Mouse (Mus musculus): ENCODE measurements around the gene Insc. TPM values are rescaled to one million over a fixed set of nuclear protein-coding genes. Genes with fewer than 3 reads are reported as not detected.

The Insc gene
- total RNA-seq, 2 experiments from 2014 or later, result not detected

DNA sequence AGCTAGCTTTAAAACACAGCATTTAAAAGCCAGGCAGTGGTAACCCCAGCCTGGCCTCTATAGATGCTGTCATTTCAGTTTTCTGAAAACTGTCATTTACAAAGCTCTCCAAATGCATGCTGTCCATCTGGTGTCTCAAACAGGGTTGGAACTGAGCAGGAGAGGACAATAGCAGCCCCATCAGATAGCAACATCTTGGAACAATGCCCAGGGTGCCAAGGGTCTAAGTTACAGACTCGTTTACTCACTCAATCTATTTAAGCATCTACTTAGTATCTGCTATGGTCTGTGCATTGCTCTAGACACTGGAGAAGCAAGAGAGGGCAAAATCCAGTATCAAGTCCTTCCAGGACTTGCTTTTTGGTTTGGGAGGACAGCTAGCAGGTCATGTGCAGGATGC, 10.7 kb downstream of the Insc start:
- ATAC-seq (replicated peaks; ENCODE audit: low FRiP score, poor library complexity, severe bottlenecking), result no peak

DNA sequence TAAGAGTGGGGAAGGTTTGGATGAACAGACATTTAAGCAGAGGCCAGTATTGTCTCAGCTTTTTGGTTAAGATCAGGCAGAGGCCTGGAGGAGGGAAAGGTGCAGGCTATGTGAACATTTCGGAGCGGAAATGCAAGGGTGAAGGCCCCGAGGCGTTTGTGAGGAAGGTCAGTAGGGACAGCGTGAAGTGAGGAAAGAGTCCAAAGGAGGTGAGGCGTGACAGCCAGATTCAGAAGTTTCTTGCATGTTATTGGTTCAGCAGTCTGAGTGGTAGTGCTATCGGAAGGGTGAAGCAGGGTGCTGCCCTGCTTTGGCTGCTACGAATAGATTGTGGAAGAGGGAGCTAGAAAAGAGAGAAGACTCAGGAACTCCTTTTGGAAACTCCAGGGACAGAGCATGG, 11.1 kb downstream of the Insc start:
- no peak for ATAC-seq (replicated peaks; ENCODE audit: low FRiP score, poor library complexity, severe bottlenecking)

DNA sequence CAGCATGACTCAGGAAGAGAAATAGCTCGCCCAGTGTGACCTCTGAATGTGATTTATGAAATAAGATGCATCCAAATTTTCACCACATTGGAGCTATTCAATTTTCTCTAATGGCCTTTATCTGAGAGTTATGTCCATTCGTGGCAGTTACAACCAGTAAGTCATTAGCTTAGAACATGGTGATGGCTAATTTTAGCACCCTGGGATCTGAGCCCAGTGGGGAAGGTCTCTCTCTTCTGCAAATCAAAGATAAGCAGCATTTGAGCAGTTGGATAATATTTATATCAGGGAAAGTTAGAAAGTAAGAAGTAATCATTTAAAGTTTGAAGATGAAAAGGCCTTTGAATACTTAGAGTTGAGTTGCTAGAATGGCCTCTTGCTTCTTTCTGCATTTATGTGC, 19.2 kb downstream of the Insc start:
- no peak for ATAC-seq (replicated peaks; ENCODE audit: low FRiP score, poor library complexity, severe bottlenecking)

DNA sequence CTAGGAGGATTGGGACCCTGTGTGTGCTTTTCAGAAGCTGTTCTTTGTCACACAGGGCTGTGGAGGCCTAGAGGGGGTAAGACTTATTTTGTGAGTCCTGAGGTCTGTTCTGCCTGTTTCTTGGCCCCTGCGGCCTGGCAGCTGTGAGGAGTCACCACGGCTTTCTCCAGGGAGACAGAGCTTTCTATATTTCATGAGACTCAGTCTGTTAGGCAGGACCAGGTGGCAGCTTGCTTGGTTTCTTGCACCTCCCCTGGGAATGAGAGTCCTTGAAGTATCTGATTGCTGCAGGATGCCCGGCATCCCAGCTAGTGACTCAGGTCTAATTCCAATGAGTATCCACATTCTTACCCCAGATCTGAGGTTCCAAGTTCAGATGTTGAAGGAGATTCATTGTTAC, 21.8 kb downstream of the Insc start:
- no peak for ATAC-seq (replicated peaks; ENCODE audit: low FRiP score, poor library complexity, severe bottlenecking)

DNA sequence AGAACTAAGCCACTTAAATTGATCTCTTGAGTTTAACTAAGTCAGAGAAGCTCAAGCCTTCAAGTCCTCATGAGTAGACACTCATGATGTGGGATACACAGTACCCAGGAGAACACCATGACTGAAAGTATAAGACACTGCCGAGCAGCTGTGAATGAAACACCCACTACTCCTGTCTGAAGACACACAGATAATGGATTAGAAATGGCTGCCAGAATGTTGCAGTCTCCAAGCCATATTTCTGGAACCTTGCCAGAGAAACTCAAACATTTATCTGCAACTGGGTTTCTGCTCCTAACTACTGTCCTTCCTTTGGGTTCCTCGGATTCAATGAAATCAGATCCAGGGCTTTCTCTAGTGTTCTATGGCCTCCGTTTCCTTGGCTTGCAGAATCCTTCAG, 23.0 kb downstream of the Insc start:
- no peak for ATAC-seq (replicated peaks; ENCODE audit: low FRiP score, poor library complexity, severe bottlenecking)

DNA sequence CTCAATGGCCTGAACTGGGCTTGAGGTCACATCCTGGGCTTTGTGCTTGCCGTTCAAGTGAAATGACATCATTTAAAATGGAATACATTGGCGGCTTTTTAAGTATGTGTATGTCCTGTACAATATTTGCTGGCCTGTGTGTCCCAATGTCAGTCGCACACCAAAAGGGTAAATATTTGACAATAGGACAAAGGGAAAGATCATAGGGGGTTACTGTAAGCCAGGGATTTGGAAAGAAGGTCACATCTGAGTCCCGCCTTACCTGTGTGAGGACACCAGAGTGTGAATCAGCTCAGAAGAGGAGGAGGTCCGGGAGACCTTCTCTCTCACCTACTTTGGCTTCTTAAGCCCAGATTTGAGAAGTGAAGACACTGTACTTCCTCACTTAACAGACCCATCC, 25.0 kb downstream of the Insc start:
- ATAC-seq (replicated peaks; ENCODE audit: low FRiP score, poor library complexity, severe bottlenecking), result no peak

DNA sequence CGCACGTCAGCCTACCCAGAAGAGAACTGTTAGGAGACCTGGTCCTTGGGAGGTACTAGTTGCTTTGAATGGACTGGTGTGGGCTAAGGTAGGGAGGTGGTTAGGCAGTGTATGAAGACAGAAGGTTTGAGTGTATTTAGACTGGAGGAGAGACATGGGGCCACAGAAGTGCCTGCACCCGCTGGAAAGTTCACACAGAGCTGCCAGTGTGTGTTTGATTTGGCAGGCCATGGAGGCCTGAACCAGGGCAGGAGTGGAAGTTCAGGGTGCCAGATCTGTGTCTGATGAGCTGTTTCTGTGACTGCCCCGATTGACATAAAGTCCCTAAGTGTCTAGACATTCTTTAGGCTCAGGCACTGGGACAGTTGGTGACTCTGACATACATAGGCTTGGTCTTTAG, 25.5 kb downstream of the Insc start:
- no peak for ATAC-seq (replicated peaks; ENCODE audit: low FRiP score, poor library complexity, severe bottlenecking)

DNA sequence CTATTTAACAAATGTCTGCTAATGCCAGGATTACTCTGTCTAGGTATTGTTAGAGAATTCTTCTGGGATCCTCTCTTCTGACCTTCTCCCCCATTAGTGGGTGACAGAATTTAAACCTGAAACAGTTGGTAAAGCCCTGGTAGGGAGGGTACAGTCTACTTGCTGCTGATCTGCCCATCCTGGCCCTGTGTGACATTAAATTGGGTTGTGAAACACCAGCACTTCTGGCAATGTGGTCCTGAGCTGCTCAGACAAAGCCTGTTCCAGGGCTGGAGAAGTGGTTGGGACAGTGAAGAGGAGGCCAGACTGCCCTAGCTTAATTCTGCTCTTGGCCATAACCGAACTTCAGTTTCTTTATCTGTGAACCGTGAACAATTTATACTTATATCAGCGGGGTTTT, 27.1 kb downstream of the Insc start:
- no peak for ATAC-seq (replicated peaks; ENCODE audit: low FRiP score, poor library complexity, severe bottlenecking)

DNA sequence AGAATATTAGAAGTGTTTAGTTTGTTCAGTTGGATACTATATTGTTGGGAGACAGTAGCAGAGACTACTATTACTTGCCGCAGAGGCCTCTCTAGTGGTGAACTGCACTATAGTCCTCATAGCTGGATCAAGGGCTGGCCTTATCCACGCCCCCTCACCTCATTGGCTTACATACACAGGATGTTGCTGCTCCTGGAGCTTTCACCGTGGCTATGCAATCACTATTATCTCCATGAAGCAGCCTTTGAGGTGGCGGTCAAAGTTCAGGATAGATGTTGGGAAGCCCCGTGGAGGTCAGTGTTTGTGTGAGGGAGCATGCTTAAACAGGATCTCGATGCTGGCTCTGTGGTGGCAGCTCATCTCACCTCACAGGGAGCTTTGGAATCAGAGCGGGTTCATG, 28.3 kb downstream of the Insc start:
- no peak for ATAC-seq (replicated peaks; ENCODE audit: low FRiP score, poor library complexity, severe bottlenecking)

DNA sequence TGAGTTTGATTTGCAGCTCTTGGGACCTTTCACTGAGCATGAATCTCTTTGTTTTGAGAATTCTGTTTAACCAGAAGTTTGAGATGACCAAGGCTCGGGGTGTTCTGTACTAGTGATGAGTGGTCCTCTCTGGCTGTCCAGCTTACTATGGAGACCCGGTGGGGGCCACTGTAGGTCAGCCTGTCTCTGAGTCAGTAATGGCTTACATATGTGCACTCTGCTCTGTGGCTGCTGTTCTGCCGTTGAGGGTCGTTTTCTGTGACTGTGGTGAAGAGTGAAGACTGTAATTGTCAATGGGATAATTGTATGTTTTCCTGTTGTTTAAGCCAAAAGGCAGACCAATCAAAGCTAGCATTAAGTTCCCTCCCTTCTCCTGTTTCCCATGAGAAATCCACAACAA, 30.3 kb downstream of the Insc start:
- ATAC-seq (replicated peaks; ENCODE audit: low FRiP score, poor library complexity, severe bottlenecking), result no peak

DNA sequence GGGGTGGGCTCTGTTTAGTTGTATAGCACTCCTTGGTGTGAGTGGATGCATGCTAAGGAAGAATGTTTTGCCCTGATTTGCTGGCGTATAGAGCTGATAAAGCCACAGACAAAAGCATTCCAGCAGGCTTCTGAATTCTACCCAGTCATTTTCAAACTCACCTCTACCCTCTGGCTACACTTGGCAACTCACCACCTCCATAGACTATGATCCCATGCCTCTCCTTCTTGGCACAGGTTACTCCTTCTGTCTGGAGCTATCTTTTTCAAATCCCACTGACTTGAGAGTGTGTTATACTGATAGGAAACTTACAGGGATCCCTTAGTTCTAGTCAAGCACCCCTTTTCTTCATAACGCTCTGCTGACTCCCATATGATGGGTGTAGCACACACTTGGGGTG, 32.4 kb downstream of the Insc start:
- ATAC-seq (replicated peaks; ENCODE audit: low FRiP score, poor library complexity, severe bottlenecking), result no peak

DNA sequence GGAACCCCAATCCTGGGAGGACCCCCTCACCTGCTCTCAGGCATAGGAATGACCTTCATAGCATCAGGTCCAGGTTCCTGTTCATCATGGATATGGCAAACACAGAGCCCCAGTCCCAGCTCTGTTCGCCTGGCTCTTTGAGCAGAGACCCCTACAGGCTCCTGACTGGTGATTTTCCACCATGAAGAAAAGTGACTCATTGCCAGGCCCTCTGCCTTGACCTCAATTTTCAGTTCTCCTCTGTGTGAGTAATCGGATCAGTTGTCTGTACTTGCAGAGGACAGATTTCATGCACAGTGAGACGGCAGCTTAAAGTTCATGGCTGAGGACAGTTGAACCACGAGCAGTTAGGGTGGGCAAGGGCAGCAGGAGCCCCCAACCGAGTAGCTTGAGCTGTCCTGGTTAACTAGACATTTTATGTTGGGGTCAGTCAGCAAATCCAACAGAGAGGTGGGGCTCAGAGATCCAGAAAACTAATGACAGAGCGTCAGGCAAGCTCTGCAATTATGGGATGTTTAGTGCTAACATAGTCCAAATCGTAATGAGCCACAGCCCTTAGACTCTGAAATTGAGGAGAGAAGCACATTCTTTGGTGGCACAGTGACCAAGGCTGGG, 34.8 kb downstream of the Insc start:
- no peak for ATAC-seq (replicated peaks; ENCODE audit: low FRiP score, poor library complexity, severe bottlenecking)

DNA sequence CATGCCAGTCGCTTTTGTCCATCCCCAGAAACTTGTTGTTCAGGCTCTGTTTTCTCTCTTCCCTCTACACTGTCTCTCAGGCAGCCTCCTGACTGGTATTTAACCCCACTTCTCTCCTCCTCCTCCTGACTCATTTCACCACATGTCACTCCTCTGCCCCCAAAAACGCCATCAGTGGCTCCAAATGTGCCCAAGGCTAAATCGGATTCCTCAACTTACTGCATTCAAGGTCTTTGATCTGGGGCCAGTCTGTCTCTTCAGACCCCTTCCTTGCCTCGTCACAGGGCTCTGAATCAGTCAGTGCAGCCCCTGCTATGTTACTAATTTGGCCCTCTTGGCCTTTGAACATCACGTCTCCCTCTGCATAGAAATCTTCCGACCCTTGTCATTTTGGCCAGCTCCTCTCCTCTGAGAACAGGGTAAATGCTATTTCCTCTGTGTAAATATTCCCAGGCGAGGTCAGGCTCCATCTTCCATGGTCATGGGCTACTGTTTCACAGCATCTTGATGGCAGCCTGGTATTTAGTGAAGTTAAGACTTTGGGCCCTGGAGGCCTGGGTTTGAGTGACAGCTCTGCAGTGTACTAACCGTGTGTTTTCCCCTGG, 35.7 kb downstream of the Insc start:
- ATAC-seq (replicated peaks; ENCODE audit: low FRiP score, poor library complexity, severe bottlenecking), result no peak

DNA sequence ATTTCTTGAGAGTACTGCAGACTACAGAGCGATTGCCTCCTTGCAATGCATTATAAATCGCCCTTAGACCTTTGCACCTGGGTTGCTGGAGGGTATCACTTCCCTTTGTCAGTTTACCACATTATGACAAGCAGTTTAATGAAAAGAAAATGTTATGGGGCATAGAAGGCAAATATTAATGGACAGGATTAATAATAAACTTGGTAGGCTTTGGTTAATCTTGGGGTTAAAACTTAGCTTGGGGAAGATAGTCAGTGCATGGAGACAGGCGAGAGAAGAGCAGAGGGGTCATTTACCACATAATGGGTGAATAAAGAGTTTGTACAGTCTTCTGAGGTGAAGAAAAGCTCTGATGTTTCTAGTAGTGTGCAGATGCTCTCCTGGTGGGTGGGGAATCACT, 39.8 kb downstream of the Insc start:
- no peak for ATAC-seq (replicated peaks; ENCODE audit: low FRiP score, poor library complexity, severe bottlenecking)

DNA sequence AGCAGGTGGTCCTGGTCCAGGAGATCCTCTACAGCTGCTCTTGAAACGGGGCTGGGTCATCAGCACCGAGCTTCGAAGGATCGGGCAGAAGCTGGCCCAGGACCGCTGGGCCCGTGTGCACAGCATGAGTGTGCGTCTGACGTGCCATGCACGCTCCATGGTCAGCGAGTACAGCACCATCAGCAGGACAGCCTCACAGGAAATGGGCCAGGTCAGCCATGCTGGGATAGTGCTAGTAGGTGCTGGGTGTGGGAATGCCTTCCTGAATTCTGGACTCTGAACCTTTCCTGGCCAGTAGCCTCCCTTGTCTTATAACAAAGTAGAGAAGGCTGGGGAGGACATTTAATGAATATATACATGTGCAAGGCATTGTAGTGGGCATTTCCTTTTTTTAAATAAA, 47.6 kb downstream of the Insc start:
- no peak for ATAC-seq (replicated peaks; ENCODE audit: low FRiP score, poor library complexity, severe bottlenecking)

DNA sequence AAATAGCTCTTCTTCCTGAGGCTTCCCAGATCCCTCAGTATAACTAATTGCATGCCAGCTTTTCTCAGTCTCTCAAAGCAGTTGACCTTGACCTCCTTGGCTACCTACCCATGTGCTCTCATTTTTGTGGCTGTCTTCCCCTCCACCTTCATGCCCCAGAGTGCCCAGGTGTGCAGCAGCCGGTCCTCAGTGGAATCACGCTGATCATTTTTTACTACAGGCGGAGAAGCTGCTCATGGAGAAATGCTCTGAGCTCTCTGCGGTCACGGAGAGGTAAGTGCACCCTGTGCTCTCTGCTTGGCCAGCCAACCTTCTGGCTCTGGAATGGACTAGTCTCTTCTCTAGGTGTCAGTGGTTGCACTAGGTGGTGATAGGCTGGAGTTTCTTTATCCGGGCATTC, 48.5 kb downstream of the Insc start:
- no peak for ATAC-seq (replicated peaks; ENCODE audit: low FRiP score, poor library complexity, severe bottlenecking)

DNA sequence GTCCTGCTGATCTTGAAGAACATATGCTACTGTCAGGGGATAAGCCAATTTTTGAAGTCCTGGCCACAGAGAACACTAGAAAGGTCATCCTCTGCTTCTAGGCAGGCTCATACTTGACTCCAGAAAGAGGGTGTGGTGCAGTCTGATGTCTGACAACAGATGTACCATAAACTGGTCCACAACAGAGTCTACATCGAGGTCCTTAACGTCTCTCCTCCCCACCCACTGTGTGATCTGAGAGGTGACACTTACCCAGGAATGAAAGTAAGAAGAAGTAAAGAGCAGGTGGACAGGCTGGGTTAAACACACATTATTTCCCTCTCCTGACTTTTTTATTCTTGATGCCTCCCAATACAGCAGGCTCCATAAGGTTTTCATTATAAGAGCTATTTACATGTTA, 50.9 kb downstream of the Insc start:
- no peak for ATAC-seq (replicated peaks; ENCODE audit: low FRiP score, poor library complexity, severe bottlenecking)

DNA sequence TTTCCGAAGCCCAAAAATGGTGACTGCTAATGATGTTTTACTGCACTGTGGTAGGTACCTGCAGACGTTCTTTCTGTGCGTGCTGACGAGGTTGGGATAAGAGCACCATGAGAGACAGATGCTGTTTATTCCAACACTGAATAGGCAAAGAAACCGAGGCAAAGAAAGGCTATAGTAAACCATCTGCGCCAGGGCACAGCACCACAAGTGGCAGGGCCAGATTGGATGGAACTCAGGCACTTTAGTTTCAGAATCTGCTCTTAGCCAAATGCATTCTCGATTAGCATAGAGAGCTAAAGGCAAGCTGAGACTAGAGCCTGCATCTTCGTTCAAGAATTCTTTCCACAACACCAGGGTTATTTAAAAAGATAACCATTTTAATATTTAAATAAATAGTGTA, 59.1 kb downstream of the Insc start:
- ATAC-seq (replicated peaks; ENCODE audit: low FRiP score, poor library complexity, severe bottlenecking), result no peak

DNA sequence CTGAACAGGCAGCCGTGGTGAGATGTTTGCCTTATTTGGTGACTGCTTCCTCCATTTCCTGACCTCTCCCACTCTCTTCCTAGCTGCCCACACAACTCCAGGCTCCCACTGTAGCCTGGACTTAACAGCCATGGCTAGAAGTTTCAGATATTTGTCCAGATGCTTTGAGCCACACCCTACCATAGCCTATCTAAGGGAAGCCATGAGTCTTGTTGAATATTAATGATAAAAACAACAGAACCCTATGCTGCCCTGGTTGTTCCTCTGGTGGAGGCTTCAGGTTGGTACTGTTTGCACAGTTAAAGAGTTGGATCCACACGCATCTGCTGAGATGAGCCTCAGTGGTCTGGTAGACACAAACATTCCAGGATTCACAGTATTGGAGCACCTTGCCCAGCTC, 61.8 kb downstream of the Insc start:
- no peak for ATAC-seq (replicated peaks; ENCODE audit: low FRiP score, poor library complexity, severe bottlenecking)

DNA sequence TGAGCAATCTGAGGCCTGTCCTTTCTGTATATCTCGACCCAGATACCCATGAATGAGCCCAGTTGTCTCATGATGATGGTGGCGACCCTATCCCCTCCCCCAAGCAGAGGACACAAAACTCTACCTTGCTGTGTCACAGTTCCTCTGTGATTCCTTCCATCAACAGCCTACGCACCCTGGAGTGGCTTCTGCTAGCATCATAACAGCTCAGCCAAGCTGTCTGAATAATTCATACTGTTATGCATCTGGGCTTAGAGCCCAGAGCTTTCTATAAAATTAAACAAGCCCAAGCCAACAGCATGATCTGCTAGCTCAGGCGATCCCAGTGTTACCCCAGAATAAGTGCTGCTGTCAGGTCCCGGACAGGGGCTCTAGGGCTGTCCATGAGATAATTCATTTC, 63.8 kb downstream of the Insc start:
- no peak for ATAC-seq (replicated peaks; ENCODE audit: low FRiP score, poor library complexity, severe bottlenecking)

DNA sequence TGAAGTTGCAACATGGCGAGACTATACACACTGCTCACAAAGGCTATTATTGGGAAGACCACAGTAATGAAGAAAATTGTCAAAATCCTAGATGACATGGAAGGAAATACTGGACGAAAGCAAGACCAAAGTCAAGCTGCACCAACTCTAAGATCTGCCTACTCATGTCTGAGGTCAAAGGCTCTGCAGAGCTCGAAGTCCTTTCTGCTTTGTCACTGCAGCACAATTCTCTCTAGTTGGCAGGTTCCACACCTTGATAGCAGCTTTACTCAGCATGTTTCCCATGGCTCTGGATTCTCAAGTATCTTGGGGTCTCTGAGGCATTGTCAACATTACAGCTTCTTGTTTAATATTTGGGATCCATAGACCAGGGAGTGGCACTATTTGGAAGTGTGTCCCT, 64.8 kb downstream of the Insc start:
- ATAC-seq (replicated peaks; ENCODE audit: low FRiP score, poor library complexity, severe bottlenecking), result no peak

DNA sequence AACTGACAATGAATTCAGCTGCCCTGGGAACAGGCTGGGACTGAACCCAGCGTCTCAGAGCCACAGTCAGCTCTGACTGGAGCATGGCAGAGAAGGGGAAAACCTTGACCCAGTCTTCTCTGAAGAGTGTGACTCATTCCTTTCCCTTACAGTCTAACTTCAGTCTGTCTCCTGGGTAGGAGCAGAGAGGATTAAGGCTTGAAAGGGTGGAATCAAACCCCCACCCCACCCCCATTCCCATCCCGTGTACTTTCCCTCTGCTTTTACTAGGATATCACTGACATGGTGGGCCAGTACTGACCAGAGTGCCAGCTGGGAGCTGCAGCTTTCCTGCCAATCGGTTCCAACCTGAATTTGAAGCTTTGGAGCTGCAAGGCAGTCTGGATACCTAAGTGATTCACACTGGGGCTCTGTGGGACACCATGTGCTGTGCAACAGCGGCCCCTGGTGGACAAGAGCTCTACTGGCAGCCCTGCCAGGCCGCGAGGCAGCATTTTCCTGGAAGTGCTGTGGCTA, 73.9 kb downstream of the Insc start:
- peak; percentile 91 for ATAC-seq (replicated peaks; ENCODE audit: low FRiP score, poor library complexity, severe bottlenecking)

All from erythroblast, adult 5-6 weeks (primary cell).